Mouse (Mus musculus) heart, adult 9 months (tissue): Measurements from ENCODE around the gene Cd27.

Experiments used
- DNase-seq, 2 experiments: peaks; one replicate each; pipeline ENCODE4 v3.0.0; 2022; ENCODE audit warnings: low spot score in 2 of 2

Gene Cd27

DNA sequence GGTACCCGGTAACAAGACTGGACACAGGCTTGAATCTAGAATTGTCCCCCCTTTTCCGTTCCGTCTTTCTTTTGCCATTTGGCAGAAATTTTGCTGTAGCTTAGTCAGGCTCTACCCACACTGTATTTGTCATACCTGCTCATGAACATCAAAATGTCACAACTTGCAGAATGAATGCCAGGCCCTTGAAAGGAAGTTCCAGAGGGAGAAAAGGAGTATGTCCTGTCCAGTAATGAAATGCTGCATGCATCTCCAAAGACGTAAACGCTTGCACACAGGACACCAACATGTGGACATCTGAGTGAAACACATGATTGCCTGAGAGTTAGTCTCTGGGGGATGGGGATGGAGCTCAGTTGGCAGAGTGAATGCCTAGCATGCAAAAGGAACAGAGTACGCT lies 23.1 kb downstream of the Cd27 start:
- no peak for DNase-seq

- DNase-seq = no peak
Measured at GRCm38 (mm10) chr6:125213129-125213528, 23.7 kb downstream of the Cd27 start.

DNA sequence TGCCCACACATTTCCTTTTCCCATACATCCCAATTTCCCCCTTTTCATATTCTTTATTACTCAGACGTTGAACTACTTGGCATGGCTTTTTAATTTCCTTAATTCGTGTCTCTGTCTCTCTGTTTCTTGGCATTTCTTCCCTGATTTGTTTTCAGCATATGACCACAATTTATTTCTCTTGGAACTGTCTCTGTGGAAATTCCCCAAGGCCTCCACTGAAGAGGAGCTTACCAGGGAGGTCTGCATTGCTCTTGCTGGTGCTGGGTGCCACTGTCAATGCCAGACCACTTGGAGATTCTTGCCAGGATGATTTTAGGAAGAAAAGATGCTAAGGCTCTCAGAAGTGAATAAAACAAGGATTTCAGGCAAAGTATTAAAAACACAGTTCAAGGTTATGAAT lies 24.2 kb downstream of the Cd27 start:
- no peak for DNase-seq

DNA sequence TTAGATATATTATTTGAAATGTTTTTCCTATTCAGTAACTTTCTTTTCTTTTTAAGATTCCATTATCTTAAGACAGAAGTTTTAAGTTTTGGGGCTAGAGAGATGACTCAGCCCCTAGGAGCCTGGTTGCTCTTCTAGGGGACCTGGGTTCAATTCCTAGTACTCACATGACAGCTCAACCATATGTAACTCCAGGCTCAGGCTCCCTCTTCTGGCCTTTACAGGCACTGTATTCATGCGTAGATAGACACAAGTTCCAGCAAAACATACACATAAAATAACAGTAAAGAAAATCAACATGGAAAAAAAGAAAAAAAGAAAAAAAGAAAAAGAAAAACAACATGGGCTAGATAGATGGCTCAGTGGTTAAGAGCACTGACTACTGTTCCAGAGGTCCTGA lies 26.4 kb downstream of the Cd27 start:
- no peak for DNase-seq

DNA sequence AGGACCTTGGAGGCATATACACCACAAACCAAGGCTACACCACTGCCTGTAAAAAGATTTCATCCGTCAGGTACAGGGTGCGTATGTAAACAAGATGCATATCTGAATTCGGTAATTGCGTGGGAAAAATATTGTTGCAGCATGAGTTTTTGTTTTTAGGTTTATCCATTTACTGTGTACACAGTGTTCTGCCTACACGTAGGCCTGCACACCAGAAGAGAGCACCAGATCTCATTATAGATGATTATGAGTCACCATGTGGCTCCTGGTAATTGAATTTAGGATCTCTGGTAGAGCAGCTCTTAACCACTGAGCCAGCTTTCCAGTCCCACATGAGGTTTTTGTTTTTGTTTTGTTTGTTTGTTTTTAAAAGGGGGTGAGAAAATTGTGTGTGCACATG lies 39.6 kb downstream of the Cd27 start:
- DNase-seq = no peak

DNA sequence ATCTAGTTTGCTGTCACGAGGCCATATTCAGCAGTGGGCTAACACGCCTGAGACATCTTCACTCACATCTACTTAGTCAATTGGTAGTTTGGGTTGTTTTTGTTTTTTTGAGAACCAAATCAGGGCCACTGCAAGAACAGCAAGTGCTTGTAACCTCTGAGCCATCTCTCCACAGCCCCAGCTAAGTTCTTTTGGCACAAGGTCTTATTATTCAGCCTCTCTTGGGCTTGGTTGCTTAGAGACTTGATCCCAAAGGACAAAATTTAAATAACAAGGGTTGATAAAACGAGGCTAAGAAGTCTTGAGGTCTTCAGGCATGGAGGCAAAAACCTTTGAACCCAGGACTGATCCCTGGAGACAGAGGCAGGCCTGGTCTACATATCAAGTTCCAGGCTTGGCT lies 40.5 kb downstream of the Cd27 start:
- DNase-seq = peak in 1 of 2 experiments; percentile 45

DNA sequence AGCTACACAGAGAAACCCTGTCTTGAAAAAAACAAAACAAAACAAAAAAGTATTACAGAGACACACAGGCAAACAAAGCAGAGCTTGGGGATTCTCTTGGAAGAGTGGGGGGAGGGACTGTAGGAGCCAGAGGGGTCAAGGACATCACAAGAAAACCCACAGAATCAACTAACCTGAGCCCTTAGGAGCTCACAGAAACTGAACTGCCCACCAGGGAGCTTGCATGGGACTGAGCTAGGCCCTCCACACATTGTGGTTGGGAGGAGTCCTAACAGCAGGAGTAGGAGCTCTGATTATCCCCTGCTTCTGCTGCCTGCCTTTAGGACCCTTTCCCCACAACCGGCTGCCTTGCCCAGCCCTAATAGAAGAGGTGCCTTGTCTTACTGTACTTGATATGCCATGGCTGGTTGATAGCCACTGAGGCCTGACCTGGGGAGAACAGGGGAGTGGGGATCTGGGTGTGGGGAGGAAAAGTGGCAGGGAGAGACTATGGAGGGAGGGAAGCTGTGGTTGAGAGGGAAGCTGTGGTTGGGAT lies 41.2 kb downstream of the Cd27 start:
- no peak for DNase-seq

DNA sequence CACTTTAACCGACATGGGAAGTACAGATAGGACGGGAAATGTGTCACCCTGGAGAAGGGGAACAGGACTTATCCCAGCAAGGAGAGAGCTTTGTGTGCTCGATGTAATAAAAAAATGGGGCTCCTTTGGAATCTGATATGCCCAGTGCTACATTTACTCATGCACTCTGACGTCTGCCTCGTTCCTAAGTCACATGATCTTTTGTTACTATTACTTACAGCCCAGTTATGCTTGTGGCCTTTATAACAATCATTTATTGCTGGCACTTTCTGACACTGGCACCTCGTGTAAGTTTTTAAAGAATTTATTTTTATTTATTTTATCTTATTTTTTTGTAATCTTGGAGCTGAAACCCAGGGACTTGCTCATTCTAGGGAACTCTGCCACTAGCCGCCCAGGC lies 43.4 kb downstream of the Cd27 start:
- DNase-seq = no peak

DNA sequence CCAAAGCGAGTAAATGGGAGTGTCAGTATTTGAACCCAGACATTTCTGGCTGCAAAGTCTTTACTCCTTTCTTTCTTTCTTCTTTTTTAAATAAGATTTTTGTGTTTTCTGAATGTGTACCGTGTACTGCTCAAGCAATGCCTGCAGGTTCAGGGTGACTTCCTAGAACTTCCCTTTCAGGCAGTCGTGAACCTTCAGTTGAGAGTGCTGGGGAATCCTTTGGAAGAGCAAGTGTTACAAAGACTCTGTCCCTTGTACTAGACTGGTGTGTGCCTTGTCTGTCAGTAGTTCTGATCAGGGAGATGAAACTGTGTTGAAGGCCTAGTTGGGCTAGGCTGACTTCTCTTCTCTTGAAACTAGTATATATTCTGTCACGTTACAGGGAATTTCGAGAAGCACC lies 44.0 kb downstream of the Cd27 start:
- no peak for DNase-seq

- DNase-seq = peak; percentile 87 to 90
Measured at GRCm38 (mm10) chr6:125192016-125192714, 44.6 kb downstream of the Cd27 start.

DNA sequence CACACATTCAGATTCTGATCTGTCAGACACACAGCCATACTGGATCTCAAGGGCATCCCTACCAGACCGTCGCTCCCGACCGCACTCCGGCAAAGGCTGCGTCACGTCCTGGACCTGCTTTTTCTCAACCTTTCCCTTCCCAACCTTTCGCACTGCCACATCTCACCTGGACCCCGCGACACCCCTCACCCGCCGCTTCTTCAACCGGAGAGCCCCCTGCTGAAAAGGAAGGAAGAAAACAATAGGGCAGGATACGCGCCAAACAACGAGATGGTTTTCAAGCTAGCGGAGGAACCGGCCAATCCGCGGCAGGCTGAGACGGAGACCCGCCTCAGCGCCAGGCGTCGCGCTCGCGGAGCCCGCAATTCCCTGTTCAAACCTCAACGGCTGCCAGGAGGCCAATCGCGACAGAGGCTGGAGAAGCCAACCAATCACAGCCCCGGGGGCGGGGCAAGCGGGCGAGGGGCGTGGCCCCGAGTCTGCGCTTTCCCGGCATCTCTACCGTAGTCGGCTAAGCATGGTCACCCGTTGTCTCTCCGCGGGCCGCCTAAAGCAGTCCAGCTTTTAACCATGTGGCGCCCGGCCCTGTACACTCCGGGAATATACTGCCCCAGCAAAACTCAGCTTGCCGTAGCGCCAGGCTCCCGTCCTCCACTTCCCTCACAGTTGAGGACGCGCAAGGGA lies 45.3 kb downstream of the Cd27 start, which contains the start of the genes Ncapd2 and Mrpl51:
TSS of gene Ncapd2 (minus strand) at position 370 of the 684 bp plus-strand sequence.
TSS of gene Mrpl51 (plus strand) at position 470 of the 684 bp plus-strand sequence.
- DNase-seq = peak; percentile 96

DNA sequence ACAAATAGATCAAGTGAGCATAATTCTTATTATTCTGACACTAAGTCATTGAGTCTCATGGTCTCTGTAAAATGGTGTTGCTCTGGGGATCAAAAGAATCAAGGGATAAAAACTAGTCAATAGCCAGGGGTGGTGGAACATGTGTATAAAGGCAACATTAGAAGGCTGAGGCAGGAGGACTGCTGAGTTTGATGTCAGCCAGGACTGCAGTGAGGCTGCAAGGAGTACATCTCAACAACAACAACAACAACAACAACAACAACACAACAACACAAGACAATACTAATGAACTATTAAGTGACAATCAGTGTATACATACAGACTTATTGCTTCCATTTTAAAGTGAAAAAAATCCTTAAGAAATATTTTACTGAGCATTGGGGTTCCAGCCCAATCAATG lies 46.0 kb downstream of the Cd27 start:
- no peak for DNase-seq

DNA sequence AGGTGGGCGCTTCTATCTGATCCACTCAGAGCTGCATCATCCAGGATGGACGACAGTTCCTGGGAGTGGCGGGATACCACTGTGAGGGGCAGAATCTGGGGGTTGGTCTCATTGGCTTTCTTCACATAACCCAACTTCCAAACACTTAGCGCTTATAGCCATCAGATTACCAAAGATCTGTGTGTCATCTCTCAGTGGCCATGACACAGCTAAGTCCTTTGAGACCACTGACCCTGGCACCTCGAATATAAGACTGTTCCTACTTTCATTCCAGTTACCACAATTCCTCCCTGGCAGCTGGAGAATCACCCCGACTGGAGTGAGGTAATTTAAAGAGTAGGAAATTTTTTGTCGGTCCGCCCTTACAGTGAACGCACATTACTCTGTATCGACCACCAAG lies 50.6 kb downstream of the Cd27 start:
- no peak for DNase-seq
